Mouse (Mus musculus) left cerebral cortex, postnatal 14 days (tissue): ENCODE data around the gene Dhx30. TPM values are rescaled to one million over a fixed set of nuclear protein-coding genes. Genes with fewer than 3 reads are reported as not detected.
A peak's percentile ranks its signal among the peaks of the same experiment; 100 is the strongest.
"Not testable (repeated sequence)": the region's sequence is repeated elsewhere in the genome, so short reads cannot be mapped to it uniquely, and the experiment has no call there.

ENCODE experiments used
- DNase-seq, 2 experiments: peaks; one replicate each; pipeline ENCODE4 v3.0.0; 2021 to 2022; ENCODE audit warnings: low spot score in 2 of 2, mixed read lengths in 1 of 2
- intact Hi-C: fragments of 180-260 bp; cut with DNase I; formaldehyde crosslinking; loops from one replicate; pipeline ENCODE4 v1.15.1; 2025
- long read RNA-seq, 2 experiments: library from polyadenylated mRNA; stranded (forward); transcript quantifications; one replicate each; pipeline ENCODE4 v2.0.0; 2021
- total RNA-seq, 2 experiments: library from RNA; stranded (reverse); gene quantifications; 2 replicates each; pipeline ENCODE4 v1.2.3; 2021

Dhx30 gene
- 100 to 1,000 TPM; 153 to 158 TPM for total RNA-seq
- long read RNA-seq, experiment 1, full-length matches to known transcripts, result 71 of 141 reads
- long read RNA-seq, experiment 1, partial matches to known transcripts, result 35 of 141 reads
- long read RNA-seq, experiment 1, other reads (novel, unspliced or antisense), result 35 of 141 reads
- long read RNA-seq, experiment 2, full-length matches to known transcripts, result 56 of 127 reads
- long read RNA-seq, experiment 2, partial matches to known transcripts, result 35 of 127 reads
- long read RNA-seq, experiment 2, other reads (novel, unspliced or antisense), result 36 of 127 reads

- DNase-seq, result no peak
- intact Hi-C loops, result no loop called here
Observed at GRCm38 (mm10) chr9:110117779-110118139, at the start of gene Dhx30. Gene Dhx30, minus strand, starts transcription at chr9:110117830.

GRCm38 (mm10) chr9:110163071-110163470 lies 45.4 kb upstream of the Dhx30 start:
- no peak for DNase-seq
- intact Hi-C loops, result no loop called here

- intact Hi-C loops, result no loop called here
- no peak for DNase-seq
Observed at GRCm38 (mm10) chr9:110162441-110162840, 44.8 kb upstream of the Dhx30 start.

- DNase-seq, intact Hi-C loops: not testable (repeated sequence)
Observed at GRCm38 (mm10) chr9:110160486-110160885, 42.9 kb upstream of the Dhx30 start.

- intact Hi-C loops, result no loop called here
- DNase-seq, result peak; percentile 10 to 27
Observed at GRCm38 (mm10) chr9:110159036-110159435, 41.4 kb upstream of the Dhx30 start.

- no peak for DNase-seq
- intact Hi-C loops, result no loop called here
Observed at GRCm38 (mm10) chr9:110148598-110148997, 31.0 kb upstream of the Dhx30 start.

- no peak for DNase-seq
- intact Hi-C loops, result no loop called here
Observed at GRCm38 (mm10) chr9:110142097-110142496, 24.5 kb upstream of the Dhx30 start.

GRCm38 (mm10) chr9:110139119-110139518 lies 21.5 kb upstream of the Dhx30 start:
- DNase-seq, result no peak
- intact Hi-C loops, result no loop called here

- no peak for DNase-seq
- intact Hi-C loops, result no loop called here
Observed at GRCm38 (mm10) chr9:110134176-110134575, 16.5 kb upstream of the Dhx30 start.

- no peak for DNase-seq
- intact Hi-C loops, result no loop called here
Observed at GRCm38 (mm10) chr9:110132921-110133320, 15.3 kb upstream of the Dhx30 start.

- intact Hi-C loops, result no loop called here
- no peak for DNase-seq
Observed at GRCm38 (mm10) chr9:110132201-110132605, 14.6 kb upstream of the Dhx30 start.

- intact Hi-C loops, result no loop called here
- peak; percentile 99 for DNase-seq
Observed at GRCm38 (mm10) chr9:110131525-110132197, 14.0 kb upstream of the Dhx30 start.

- DNase-seq, result no peak
- intact Hi-C loops, result no loop called here
Observed at GRCm38 (mm10) chr9:110130896-110131524, 13.4 kb upstream of the Dhx30 start.

- intact Hi-C loops, DNase-seq: not testable (repeated sequence)
Observed at GRCm38 (mm10) chr9:110124008-110124540, 6.4 kb upstream of the Dhx30 start.

- intact Hi-C loops, result no loop called here
- no peak for DNase-seq
Observed at GRCm38 (mm10) chr9:110123322-110123721, 5.7 kb upstream of the Dhx30 start.

GRCm38 (mm10) chr9:110121424-110121823 lies 3.8 kb upstream of the Dhx30 start:
- intact Hi-C loops, result no loop called here
- DNase-seq, result peak in 1 of 2 experiments; percentile 19

- no peak for DNase-seq
- intact Hi-C loops, result no loop called here
Observed at GRCm38 (mm10) chr9:110118249-110118648, 619 bp upstream of the Dhx30 start.

- intact Hi-C loops, result no loop called here
- peak; percentile 86 to 92 for DNase-seq
Observed at GRCm38 (mm10) chr9:110116977-110117778, 452 bp downstream of the Dhx30 start, which contains the start of gene Smarcc1. Gene Smarcc1, plus strand, starts transcription at chr9:110117708.

- intact Hi-C loops, result no loop called here
- DNase-seq, result no peak
Observed at GRCm38 (mm10) chr9:110116353-110116976, 1.2 kb downstream of the Dhx30 start.
